Mouse (Mus musculus): ENCODE results near the gene Dtnb.

DNA sequence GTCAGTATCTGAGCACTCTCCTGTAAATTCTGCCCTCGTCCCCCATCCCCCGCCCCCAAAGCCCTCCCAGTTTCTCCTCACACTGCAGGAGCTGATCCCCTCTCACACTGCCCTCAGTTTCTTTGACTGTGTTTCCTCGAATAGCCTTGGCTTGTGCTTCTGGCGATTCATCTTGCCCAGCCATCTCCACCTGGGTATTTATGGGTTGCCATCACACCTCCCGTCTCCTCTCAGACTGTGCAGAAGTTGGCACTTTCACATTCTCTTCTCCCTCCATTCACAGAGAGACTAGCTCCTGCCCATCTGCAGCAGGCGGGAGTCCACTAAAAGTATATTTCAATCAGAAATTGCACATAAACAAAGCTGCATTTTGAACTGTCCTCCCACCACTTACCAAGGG is 25.4 kb upstream of the Dtnb start:
- no peak for TF ChIP-seq CTCF (IDR thresholded peaks at IDR 0.05; ENCODE audit: low read depth)
- no peak for TF ChIP-seq EP300 (IDR thresholded peaks at IDR 0.05; ENCODE audit: low read depth)

Data from heart, postnatal 0 days (tissue).